Comparison of ENCODE assay signal across 9 mouse cellular contexts in genomic region chr12:80157675-80158074, GRCm38 (mm10). TPM values are rescaled to one million over a fixed set of nuclear protein-coding genes. Genes with fewer than 3 reads are reported as not detected.
DNase-seq lines count a peak whose midpoint lies in the region; ATAC-seq and TF ChIP-seq lines count a peak whose summit lies in the region.
"Had no signal": no experiment of that assay in that cellular context is flagged by ENCODE, and none has a peak within 500 bp of the region (broad histone marks: within the 10 kb centered on the region; RNA-seq: fewer than 3 reads in every experiment).

No protein-coding gene starts in this region.

- no peak overlapping the region for H3K4me3 ChIP-seq in forebrain, embryonic 14.5 days (ENCODE audit: low read depth, low read length)
- H3K4me3 ChIP-seq in forebrain, embryonic 10.5 days, result no peak overlapping the region
- H3K4me3 ChIP-seq in lung, embryonic 14.5 days (ENCODE audit: low read depth, low read length), result no peak overlapping the region
- no peak overlapping the region for H3K4me3 ChIP-seq in lung, adult 2 months (replicated peaks; ENCODE audit: extremely low read depth, low read depth, low read length)
- H3K4me3 ChIP-seq in midbrain, postnatal 0 days (ENCODE audit: low read depth, low read length), result no peak overlapping the region

- H3K9ac ChIP-seq in forebrain, embryonic 14.5 days (ENCODE audit: low read length), result no peak overlapping the region
- H3K9ac ChIP-seq in lung, embryonic 14.5 days, result no peak overlapping the region
- H3K9ac ChIP-seq in midbrain, postnatal 0 days (replicated peaks; ENCODE audit: low read length, poor library complexity, severe bottlenecking), result no peak overlapping the region

- H3K36me3 ChIP-seq in forebrain, embryonic 14.5 days (ENCODE audit: control insufficient read depth, insufficient read depth, low read length), result no peaks in the 10 kb centered on the region
- no peaks in the 10 kb centered on the region for H3K36me3 ChIP-seq in forebrain, embryonic 10.5 days (replicated peaks)
- no peaks in the 10 kb centered on the region for H3K36me3 ChIP-seq in lung, embryonic 14.5 days (ENCODE audit: insufficient read depth)
- H3K36me3 ChIP-seq in midbrain, postnatal 0 days (ENCODE audit: insufficient read depth, low read length), result no peaks in the 10 kb centered on the region

- H3K9me3 ChIP-seq in forebrain, embryonic 14.5 days (replicated peaks; ENCODE audit: control insufficient read depth, low read length), result no peaks in the 10 kb centered on the region
- no peaks in the 10 kb centered on the region for H3K9me3 ChIP-seq in forebrain, embryonic 10.5 days
- no peaks in the 10 kb centered on the region; the same call in 1 of the 2 replicates for H3K9me3 ChIP-seq in lung, embryonic 14.5 days (ENCODE audit: low read depth, low read length)
- no peaks in the 10 kb centered on the region for H3K9me3 ChIP-seq in midbrain, postnatal 0 days (ENCODE audit: low read length)

- H3K27me3 ChIP-seq in forebrain, embryonic 14.5 days (replicated peaks; ENCODE audit: control insufficient read depth, insufficient read depth, low read length), result no peaks in the 10 kb centered on the region
- H3K27me3 ChIP-seq in forebrain, embryonic 10.5 days (ENCODE audit: poor library complexity, severe bottlenecking), result no peaks in the 10 kb centered on the region
- no peaks in the 10 kb centered on the region for H3K27me3 ChIP-seq in lung, embryonic 14.5 days (ENCODE audit: insufficient read depth, low read length)
- no peaks in the 10 kb centered on the region for H3K27me3 ChIP-seq in midbrain, postnatal 0 days (ENCODE audit: insufficient read depth, low read length)

- H3K27ac ChIP-seq in forebrain, embryonic 14.5 days (ENCODE audit: low read depth, low read length), result no peak overlapping the region
- H3K27ac ChIP-seq in forebrain, embryonic 10.5 days, result no peak overlapping the region
- H3K27ac ChIP-seq in lung, embryonic 14.5 days (ENCODE audit: low read depth), result no peak overlapping the region
- no peak overlapping the region for H3K27ac ChIP-seq in midbrain, postnatal 0 days (ENCODE audit: low read depth, low read length)

- peak; percentile 64 for DNase-seq in forebrain, embryonic 14.5 days (ENCODE audit: low spot score)
- DNase-seq in forebrain, embryonic 10.5 days (ENCODE audit: extremely low spot score, low spot score), result no peak
- peak; percentile 73 for DNase-seq in lung, embryonic 14.5 days
- no peak for DNase-seq in lung, adult 2 months
- peak; percentile 48 for DNase-seq in ZHBTc4 (ENCODE audit: low read depth, low spot score)
- peak; percentile 38 for DNase-seq in midbrain, postnatal 0 days (ENCODE audit: low spot score)
- no peak for DNase-seq in urinary bladder, postnatal 25 days (ENCODE audit: low spot score)
- no peak for DNase-seq in cerebellum, postnatal 36 days
- DNase-seq: gastrocnemius, postnatal 25 days had no signal

- TF ChIP-seq CTCF in lung, embryonic 14.5 days (IDR thresholded peaks at IDR 0.05; ENCODE audit: low read depth), result peak; percentile 76
- no peak for TF ChIP-seq CTCF in lung, adult 2 months (IDR thresholded peaks at IDR 0.05; ENCODE audit: insufficient read depth, low read length)
- TF ChIP-seq CTCF in midbrain, postnatal 0 days (IDR thresholded peaks at IDR 0.05), result peak; percentile 85

- H3K4me1 ChIP-seq in forebrain, embryonic 14.5 days (ENCODE audit: control insufficient read depth, insufficient read depth, low read length), result no peaks in the 10 kb centered on the region
- H3K4me1 ChIP-seq in forebrain, embryonic 10.5 days, result peaks cover 2% of the 10 kb centered on the region; the same call in 1 of the 2 replicates
- H3K4me1 ChIP-seq in lung, embryonic 14.5 days (ENCODE audit: insufficient read depth), result no peaks in the 10 kb centered on the region
- no peaks in the 10 kb centered on the region for H3K4me1 ChIP-seq in lung, adult 2 months (ENCODE audit: control insufficient read depth, insufficient read depth, low read length)
- no peaks in the 10 kb centered on the region for H3K4me1 ChIP-seq in midbrain, postnatal 0 days (ENCODE audit: insufficient read depth, low read length)

- 6% methylated on average over 5 of the region's 5 CpGs for WGBS in forebrain, embryonic 14.5 days
- WGBS in forebrain, embryonic 10.5 days, result 28% methylated on average over 5 of the region's 5 CpGs
- WGBS in lung, embryonic 14.5 days, result 6% methylated on average over 5 of the region's 5 CpGs
- WGBS in lung, adult 2 months, result 3% methylated on average over 5 of the region's 5 CpGs
- WGBS in midbrain, postnatal 0 days, result 7% methylated on average over 5 of the region's 5 CpGs

- no peak overlapping the region for H3K4me2 ChIP-seq in forebrain, embryonic 14.5 days (ENCODE audit: low read length)
- H3K4me2 ChIP-seq in lung, embryonic 14.5 days, result peak overlapping the region; percentile 13; the same call in 1 of the 2 replicates
- H3K4me2 ChIP-seq in midbrain, postnatal 0 days (ENCODE audit: low read depth, low read length, poor library complexity, severe bottlenecking), result no peak overlapping the region

- 0 out of 2 replicates have a peak, but pooled peaks have one; percentile 55 for ATAC-seq in forebrain, embryonic 14.5 days
- no peak for ATAC-seq in lung, embryonic 14.5 days (ENCODE audit: insufficient read depth)
- ATAC-seq in midbrain, postnatal 0 days (ENCODE audit: low FRiP score), result no peak

- TF ChIP-seq POLR2A in lung, adult 2 months (IDR thresholded peaks at IDR 0.05; ENCODE audit: borderline replicate concordance, extremely low read depth, low read depth, low read length), result no peak

RNA-seq across cellular contexts. Expression of gene Zfp36l1, which starts 44.9 kb away (rescaled TPM):
- polyA plus RNA-seq in forebrain, embryonic 14.5 days (2014; fragmentation: Nextera tagmentation; extraction: Ambion mirVana), result 39.7 and 45.5 TPM in 2 replicates
- 121 and 129 TPM in 2 replicates for polyA plus RNA-seq in forebrain, embryonic 10.5 days (2016; fragmentation: Nextera tagmentation; extraction: Ambion mirVana)
- 190 and 192 TPM in 2 replicates for polyA plus RNA-seq in lung, embryonic 14.5 days (2014; fragmentation: Nextera tagmentation; extraction: Ambion mirVana)
- 261 and 286 TPM in 2 replicates for polyA plus RNA-seq in lung, adult 2 months (2012; rRNA removed)
- 32.7 and 47.4 TPM in 2 replicates for total RNA-seq in midbrain, postnatal 0 days (2014; rRNA removed)
- 46.3 and 48.5 TPM in 2 replicates for polyA plus RNA-seq in midbrain, postnatal 0 days (2015; fragmentation: Nextera tagmentation; extraction: Ambion mirVana)

Comparison
In these comparisons a context has a peak if more than half of its experiments do, and no peak if none do; other contexts are left out.
1. DNase-seq: peak in forebrain, embryonic 14.5 days (single experiment), lung, embryonic 14.5 days (single experiment), ZHBTc4 (single experiment) and midbrain, postnatal 0 days (single experiment); none in forebrain, embryonic 10.5 days (single experiment), lung, adult 2 months (single experiment), urinary bladder, postnatal 25 days (single experiment) and cerebellum, postnatal 36 days (0 of 2).